Mouse (Mus musculus) urinary bladder, postnatal 10 days (tissue): ENCODE results near the gene Sla2.
"Not testable (repeated sequence)": the region's sequence is repeated elsewhere in the genome, so short reads cannot be mapped to it uniquely, and the experiment has no call there.

ENCODE experiments used
- DNase-seq: peaks from one replicate; pipeline ENCODE4 v3.0.0; 2022; ENCODE audit warnings: low spot score

Sla2 gene

DNA sequence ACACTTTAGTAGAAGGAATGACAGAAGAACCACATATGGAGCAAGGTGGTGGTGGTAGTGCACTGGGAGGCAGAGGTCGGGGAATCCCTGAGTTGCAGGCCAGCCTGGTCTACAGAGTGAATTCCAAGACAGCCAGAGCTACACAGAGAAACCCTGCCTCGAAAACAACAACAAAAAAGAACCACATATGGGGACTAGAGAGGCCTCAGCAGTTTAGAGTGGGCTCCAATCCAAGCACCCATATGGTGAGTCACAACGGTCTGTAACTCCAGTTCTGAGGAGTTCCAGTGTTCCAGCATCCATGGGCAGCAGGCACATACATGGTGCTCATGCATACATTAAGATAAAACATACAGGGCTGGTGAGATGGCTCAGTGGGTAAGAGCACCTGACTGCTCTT lies 22.5 kb downstream of the Sla2 start:
- no peak for DNase-seq

DNA sequence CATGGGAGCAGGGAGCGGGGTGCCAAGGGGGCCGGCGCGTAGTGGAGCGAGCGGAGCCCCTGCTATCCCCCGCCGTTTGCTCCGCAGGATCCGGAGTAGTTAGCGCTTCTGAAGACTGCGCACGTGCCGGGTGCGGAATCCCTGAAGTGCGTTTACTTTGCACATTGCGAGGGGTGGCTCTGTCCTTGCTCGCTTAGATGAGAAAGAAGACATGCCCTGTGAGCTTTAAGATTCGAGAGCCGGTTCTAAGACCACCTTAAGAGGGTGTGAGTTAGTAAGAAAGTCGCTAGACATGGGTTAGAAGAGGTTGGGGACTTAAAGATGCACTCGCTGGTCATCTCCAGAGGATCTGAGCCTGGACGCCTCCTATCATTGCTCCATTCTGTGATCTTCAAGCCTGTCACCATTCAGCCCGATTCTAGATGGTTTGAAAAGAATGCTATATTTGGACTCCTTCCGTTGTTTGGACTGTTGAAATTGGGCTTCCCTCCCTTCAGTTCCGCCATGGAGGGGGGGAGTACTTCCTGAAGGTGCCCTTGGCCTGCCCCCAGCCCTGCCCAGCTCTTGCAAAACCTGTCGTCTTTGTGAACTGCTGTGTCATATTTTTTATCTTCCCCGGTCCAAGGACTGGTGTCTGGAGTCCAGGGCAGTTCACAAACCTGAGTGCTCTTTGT lies 23.4 kb downstream of the Sla2 start:
- DNase-seq, result no peak

DNA sequence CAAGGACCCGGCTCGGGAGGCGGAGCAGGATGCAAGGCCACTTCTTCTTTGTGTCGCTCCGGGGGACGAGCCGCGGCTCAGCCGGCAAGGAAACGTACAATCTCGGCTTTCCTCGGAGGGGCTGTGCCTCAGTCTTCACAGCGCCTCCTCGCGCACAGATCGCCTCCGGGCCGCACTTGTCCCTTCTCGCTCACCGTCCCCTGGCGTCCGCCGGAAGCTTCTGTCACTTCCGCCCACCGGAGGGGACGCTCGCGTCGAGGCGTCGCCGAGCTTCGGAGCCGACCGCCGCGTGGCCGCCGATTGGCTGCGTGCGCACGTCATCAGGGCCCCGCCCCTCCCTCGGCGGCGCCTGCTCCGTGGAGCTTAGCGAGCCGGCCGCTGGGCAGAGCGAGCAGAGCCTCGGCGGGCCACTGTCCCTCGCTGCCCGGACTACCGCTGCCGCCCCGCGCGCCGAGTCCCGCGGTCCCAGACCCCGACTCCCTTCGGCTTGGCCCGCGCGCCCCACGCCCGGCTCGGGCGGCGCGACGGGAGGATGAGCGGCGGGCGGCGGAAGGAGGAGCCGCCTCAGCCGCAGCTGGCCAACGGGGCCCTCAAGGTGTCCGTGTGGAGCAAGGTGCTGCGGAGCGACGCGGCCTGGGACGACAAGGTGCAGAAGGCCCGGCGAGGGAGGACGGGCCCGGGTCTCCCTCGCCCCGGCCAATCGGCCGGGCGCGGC lies 24.1 kb downstream of the Sla2 start, which contains the start of gene Rab5if:
Gene Rab5if, plus strand, starts transcription at position 357 of the 715 bp plus-strand sequence.
- DNase-seq, result peak; percentile 92

DNA sequence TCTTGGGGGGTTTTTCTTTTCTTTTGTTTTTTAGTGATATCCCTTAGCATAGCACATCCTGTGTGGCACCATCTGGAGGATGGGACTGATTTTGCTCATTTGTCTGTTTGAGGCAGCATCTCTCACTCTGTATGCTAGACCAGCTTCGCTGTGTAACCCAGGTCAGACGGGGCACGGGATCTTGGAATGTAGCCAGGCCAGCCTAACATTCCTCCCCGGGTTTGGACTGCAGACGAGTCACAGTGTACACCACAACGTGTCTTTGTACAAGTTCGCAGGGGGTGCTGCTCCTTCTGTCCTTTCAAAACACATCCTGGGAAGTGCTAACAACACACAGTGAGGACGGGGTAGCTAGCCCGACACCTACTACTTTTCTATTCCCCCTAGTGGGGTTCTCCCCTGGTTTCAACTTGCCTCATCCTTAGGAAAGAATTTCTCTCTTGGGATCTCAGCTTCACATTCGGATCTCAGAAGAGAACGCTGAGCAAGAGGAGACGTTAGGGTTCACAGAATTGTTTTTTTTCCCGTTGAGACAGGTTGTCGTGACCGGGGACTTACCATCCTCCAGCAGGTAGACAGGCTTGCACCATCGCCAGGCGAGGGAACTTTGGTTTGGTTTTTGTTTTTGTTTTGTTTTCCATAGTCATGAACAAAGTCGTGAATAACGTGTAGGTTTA lies 24.8 kb downstream of the Sla2 start:
- DNase-seq, result no peak

DNA sequence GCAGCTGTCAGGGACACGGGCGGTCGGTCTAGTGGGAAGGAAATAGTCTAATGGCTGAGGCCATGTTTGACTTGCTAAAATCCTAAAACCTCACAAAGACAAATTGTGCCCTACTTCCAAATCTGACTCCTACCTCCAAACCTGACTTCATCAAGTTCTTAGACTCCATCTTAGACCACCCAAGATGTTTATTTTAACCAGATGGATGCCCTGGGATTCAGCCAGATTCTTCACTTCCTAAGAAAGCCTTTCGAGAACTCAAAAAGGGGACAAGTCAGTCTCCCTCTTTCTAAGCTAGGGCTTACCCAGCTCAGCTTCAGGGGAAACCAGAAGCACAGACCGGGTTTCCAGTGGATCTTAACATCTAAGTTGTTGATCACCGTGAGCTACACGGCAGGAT lies 28.3 kb downstream of the Sla2 start:
- no peak for DNase-seq

DNA sequence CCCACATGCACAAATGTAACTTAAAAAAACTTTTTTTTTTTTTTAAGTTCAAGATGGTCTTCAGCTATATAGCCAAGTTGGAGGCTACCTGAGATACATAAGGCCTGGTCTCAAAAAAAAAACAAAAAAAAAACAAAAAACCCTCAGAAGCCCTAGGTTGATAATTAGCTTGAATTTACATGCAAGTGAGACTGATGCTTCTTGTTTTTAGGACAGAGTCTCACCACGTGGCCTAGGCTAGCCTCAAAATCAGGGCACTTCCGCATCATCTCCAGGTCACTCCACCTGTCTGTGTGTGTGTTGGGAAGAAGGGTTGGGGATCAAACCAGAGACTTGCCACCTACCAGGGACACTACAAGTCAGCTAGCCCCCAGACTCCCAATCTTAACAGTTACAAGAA lies 29.2 kb downstream of the Sla2 start, which contains the start of gene 4930518I15Rik:
Gene 4930518I15Rik, minus strand, starts transcription at position 112 of the 400 bp plus-strand sequence.
- no peak for DNase-seq

DNA sequence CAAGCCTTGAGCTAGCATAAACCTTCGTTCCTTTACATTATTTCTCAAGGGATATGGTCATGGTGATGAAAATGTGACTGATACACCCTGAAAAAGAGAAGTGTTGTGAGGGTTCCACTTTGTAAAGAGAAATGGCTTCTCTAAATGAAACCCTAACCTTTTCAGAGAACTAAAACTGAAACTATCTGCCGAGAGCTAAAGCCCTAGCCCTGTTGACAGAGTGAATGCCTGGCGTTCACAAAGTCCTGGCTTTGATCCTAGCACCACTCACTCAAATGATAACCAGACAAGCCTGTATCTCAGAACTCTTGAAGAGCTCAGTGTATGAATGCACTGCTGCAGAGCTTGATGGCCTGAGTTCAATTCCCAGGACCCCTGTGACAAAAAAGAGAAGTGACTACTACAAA lies 29.6 kb downstream of the Sla2 start:
- no peak for DNase-seq

DNA sequence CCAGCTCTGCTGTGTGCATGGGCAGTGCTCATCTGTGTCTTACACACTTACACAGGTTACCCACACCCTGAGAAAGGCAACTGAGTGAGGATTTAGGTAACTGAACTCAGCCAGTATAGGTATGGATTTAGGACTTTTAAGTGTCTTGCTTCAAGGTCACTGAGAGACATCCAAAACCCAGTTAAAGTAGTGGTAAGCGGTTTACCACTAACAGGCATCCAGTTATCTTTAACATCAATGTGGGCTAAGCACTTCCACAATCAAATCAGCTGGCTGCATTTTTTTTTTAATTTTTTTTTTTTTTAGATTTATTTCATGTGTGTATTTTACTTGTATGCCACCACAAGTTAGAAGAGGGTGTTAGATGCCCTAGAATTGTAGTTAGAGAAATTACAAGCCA lies 30.7 kb downstream of the Sla2 start:
- no peak for DNase-seq

DNA sequence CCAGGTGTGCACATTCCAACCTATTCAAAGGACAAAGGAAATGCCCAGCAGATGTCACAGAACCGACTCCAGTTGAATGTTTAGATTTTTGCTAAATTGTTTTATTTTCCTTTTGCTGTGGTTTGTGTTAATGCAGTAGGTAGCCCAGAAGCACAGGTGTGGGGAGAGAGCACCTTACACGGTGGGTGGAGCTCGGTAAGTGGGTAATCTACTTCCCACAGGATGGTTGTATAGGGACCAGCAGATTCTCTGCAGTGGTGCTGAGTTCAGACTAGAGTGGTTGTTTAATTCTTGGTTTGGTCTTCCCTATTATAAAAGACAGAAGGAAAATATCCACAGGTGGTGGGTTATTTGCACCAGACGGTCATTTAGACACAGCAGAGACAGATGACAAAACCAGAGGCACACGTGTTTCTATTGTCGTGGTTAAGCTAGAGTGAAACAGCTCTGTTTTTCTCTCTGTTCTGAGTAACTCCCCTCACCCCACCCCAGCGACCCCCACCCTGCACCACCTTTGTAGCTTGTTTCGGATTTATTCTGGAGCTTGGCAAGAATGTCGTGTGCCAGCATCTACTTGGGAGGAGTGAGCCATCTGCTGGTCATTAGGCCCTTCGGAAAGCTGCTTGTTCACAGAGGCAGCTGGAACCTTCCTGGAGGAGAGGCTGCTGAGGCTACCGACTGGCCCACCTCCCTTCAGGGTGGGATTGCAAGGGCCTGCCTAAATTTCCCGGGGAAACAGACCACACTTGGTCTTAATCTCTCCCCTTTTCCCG lies 32.8 kb downstream of the Sla2 start:
- DNase-seq, result not testable (repeated sequence)

DNA sequence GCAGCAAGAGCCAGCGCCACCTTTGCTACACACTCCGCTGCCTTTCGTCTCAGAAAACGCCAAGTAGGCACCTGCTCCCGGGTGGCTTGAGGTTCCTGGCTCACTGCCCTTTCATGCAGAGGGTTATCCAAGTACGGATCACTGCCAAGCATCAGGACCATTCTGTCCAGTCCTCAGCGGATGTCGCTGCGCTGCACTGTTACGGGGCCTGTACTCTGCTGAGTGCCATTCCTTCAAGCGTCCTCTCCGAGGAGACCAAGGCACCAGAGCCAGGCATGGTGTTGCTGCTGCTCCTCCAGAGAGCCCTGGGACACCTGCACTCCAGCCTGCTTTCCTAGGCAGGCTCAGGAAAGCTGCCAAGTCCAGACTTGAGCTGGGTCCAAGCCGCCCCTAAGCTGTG lies 33.4 kb downstream of the Sla2 start:
- DNase-seq, result not testable (repeated sequence)

DNA sequence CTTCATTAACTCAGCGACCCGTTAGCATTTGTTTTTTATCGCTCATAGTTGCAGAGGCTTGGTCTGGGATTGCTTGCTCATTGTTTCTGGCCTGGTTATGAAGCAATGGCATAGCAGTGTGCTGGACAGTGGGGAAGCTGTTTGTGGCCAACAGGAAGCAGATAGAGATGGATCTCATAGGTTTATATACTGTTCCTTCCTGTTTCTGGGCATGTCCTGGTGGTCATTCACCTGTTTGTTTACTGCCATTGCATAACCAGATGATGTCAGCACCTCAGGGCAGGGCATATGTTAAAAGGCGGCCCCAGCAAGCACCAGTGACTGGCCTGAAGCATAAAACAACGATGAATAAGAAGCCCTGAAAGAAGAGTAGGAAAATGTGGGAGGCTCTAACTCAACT lies 36.5 kb downstream of the Sla2 start:
- DNase-seq, result no peak

DNA sequence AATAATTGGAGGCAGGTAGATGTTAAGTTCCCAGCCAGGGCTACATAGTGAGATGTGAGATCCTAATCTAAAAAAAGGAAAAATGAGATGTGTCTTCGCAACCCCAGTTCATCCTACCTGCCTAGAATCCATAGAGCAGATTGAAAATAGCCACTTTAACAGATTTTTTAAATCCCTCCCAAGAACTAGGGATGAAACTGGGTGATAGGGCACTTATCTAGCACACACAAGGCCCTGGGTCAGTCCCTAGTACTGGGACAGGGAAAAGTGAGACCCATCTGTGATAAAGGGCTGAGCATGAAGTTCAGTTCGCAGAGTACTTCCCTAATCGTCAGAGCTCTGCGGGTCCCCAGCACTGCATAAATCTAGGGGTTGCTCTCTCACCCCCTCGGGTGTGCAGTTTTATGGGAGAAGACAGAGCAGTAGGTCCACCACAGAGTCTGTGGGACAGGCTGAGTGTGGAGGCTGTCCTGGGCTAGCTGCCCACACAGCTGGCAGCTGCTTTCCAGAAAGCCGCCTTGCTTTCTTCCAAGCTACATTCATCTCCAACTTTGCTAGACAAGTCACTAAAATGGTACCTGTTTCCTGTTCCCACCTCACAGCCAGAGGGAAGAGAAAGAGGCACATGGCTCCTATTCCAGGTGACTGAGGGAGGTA lies 38.3 kb downstream of the Sla2 start:
- DNase-seq, result no peak

DNA sequence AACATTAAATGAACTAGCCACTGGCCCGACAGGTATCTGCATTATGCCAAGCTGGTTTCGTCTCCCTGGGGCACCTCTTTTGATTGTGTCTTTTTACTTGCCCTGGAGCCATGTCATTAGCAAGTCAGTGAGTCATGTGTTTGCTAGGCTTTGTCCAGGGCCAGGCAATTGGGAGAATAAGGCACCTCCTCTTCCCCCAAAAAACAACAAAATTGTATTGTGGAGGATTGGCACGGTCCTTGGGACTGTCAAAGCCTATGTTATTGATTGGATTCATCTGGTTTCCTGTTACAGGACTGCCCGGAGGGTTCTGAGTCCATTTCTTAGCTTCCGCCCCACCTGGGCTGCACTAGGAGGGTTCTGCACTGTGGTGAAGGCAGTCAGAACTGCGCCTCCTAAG lies 39.3 kb downstream of the Sla2 start:
- DNase-seq, result no peak

DNA sequence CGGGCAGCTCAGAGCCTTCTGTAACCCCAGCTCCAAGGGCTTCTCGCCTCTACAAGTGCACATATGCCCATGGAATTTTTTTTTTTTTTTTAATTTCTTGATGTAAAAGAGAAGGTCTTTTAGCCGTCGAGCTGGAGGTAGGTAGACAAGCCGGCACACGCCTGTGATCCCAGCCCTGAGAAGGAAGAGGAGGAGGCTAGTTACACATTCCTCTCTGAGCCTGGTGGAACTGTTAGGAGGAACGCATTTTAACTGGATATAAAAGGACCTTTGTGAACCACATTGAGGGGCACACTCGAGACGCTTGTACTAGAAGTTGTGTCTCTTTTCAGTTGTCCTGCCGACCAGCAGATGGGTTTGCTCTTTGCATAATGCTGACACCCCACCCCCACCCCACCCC lies 42.3 kb downstream of the Sla2 start:
- DNase-seq, result no peak

DNA sequence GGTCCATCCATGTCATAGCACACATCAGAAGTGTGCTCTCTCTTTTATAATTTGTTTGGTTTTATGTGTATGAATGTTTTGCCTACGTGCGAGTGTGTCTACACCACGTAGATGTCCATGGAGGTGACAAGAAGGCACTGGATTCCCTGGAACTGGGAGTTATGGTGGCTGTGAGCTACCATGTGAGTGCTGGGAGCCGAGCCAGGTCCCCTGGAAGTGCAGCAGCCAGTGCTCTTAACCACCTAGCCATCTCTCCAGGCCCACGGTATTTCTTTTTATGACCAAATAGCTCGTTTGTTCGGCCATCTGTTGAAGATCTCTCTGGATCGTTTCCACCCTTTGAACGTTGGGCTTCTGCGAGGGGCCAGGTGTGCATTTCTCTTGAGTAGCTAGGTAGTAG lies 43.7 kb downstream of the Sla2 start:
- no peak for DNase-seq

DNA sequence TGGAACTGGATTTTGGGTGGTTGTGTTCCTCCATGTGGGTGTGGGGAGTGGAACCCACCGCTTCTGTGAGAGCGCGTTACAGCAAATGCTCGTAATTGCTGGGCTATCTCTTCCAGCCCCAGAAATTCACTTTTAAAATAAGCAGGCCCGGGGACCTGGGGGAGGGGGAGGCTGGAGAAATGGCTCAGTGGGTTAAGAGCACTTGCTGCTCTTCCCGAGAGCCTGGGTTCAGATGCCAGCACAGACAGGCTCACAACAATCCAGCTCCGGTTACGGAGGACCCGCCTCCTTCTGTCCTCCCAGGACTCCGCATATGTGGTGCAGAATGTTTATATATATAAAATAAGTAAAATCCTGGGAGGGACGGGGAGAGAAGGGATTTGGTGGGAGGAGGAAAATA lies 44.3 kb downstream of the Sla2 start:
- DNase-seq, result no peak

DNA sequence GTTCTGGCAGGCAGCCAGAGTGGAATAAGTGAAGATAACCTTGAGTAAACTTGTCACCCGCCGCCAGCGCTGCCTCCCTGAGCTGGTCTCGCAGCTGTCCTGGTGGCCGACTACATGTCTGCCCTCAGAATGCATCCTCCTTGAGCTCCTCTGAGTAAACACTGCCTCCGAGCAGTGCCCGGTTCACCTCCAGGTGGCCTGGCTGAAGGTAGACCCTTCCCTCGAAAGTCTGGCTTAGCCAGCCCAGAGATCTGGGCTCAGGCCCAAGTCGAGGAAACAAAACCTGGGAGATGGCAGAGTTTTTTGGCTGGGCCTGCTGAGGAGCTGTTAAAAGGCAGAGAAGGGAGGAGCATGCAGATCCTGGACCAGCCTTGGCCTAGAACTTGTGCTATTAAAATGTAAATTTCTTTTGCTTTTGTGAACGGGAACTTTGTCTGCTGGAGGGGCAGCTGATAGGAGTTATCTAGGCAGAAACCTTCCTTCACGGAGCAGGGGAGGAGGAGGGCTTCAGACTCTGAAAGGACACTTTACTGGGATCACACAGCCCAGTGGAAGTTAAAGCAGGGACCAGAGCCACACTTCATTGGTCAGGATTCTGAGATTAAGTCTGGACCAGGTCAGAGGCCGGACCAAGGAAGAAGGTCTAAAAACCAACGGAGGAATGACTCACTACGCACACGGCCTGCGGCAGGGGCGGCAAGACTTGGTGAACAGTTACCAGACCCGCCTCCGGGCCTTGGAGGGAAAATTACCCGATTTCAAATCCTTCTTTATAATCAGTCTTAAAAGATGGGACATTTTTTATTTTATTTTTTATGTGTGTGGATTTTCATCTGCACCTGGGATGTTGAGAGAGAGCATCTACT lies 44.9 kb downstream of the Sla2 start:
- no peak for DNase-seq

DNA sequence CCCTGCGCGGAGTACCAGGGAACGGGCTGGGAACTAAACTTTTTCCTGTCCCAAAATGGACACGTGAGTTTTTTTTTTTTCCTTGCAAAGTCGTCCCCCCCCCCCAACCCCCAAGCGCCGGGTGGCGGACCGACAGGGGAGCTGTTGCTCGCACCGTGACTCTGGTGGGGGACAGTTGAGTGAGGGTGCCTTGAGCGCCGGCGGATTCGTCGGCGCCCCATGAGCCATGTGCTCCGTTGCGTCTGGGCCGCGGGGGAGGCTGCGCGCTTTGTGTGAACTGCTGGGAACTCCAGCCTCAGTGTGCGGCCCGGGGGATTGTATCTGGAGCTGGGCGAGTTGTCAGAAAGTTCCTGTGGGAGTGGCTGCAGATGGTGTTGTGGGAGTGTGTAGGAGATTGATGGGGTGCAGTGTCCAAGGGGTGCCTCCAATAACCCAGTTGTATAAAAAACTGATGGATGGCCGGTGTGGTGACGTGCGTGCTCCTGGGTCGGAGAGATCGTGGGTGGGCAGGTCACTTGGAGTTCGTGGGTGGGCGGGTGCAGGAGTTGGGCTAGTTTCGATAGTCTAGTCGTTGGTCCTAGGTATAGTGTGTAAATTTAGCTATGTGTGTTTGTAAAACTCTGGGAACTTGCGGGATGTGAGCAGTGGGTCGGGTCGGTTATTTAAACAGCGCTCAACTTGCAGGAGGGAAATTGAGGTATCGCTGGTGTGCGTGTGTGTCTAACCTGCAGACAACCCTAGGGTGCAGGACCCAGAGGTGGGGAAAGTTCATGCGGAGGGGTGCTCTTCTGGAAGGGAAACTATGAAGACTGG lies 45.8 kb downstream of the Sla2 start:
- no peak for DNase-seq

DNA sequence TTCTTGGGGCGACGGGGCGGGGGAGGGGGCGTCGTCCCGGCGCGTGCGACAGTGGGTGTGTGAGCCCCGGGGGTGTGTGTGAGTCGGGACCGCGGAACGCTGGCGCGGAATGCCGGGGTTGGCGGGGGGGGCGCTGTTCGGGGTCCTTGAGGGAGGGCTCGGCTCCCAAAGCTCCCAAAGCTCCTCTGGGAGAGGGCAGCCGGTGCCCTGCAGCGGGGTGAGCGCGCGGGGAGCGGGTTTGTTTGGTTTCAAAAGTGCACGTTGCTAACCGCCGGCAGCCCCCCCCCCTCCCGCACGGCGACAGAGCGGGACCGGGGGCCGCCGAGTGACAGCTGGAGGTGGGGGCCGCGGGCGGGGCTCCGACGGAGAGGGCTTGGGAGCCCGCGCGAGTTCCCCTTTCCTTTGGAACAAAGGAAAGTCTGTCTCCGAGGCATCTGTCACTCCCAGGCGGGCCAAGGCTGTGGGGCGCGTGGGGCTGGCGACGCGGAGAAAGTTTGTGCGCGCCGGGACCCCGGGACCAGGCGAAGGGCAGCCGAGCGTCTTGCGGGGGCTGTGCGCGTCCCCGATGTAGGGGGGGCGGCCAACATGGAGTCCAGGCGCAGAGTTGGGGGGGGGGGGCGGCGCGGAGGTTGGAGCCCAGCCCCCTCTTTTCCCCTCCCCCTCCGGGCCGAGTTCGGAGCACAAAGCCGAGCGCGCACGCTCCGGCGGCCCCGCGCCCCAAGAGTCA lies 46.5 kb downstream of the Sla2 start:
- DNase-seq, result no peak
